Mouse (Mus musculus) mature B cell (primary cell): ENCODE measurements around the gene Gm4952.

Experiments
- in situ Hi-C: fragments of 300-500 bp; cut with MboI; formaldehyde crosslinking; loops from 2 replicates; pipeline ENCODE4 v1.14.3; 2019

Gene Gm4952

DNA sequence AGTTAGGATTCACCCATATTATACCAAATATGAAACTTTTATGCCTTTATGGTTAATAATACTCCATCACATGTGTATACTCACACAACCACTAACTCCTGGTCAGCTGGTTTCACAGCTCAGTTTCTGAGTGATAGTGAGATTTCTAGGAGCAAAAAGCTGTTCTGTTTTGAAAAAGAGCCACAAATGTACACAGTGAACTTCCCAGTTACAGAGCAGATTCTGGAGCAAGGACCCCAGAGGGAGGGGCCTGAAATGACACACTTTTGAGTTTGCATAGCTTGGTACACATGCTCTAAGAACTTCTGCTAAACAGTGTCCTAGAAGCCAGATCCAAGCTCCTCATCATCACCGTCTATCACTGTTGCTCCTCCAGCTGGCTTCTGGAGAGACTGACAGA lies at the start of gene Gm4952:
TSS of gene Gm4952 (plus strand) at position 301 of the 400 bp plus-strand sequence.
- in situ Hi-C loops = loop anchor here (10.0 kb wide), 1 partner anchor 215 kb away; no protein-coding TSS in a partner anchor

DNA sequence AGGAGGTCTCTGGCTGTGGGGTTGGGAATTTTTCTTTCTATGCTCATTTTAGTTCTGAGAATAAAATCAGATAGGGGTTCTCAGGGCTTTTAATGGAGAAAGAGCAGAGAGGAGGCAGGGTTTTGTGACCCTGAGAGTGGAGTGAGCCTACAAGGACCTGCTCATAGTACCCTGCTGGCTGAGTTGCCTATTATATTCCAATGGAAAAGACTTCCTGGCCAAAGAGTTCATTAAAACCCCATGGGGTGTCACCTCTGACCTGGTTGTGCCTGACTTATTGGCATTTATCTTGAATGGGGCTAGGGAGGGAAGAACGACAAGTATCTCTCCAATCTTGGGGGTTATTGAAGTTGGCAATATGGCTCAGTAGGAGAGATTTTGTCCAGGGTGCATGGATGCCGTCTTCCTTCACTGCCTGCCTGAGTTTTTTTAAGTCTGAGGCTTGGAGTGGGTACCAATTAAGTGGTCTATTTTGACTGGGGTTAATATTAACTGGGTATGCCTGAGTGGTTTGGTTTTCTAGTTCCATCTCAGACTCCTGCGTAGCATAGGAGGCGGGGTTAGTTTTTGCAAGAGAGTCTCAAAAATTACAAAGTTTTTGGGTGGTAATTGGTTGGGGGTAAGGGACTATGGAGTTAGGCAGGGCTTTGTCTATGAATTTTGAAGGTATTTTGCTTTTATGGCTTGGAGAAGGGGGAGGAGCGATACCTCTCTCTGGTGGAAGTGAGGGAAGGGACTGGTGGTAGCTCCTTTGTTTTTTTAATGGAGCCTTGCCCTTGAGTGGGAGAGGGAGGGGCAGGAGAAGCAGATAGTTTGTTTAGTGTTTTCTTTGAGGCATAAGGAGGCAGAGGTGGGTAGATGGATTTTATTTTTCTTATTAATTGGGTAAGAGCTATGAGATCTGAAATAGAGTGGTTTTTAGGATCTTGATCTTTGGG lies 49.5 kb upstream of the Gm4952 start:
- in situ Hi-C loops = no loop called here

DNA sequence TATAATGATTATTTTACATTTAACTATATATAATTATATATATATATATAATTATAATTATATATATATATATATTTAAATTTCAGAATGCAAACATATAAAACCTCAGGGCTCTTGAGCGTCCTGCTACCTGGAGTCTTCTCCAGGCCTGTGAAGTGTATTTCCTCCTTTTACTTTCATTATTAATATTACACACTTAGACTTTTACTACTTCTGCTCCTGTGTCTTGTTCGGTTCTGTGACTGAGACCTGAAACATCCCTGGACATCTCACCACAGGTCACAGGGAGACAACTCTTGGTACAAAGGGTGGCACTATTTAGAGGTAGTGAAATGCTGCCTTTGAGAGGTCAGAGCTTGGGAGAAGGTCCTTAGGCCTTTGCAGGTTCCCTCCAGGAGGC lies 43.5 kb upstream of the Gm4952 start:
- in situ Hi-C loops = no loop called here

DNA sequence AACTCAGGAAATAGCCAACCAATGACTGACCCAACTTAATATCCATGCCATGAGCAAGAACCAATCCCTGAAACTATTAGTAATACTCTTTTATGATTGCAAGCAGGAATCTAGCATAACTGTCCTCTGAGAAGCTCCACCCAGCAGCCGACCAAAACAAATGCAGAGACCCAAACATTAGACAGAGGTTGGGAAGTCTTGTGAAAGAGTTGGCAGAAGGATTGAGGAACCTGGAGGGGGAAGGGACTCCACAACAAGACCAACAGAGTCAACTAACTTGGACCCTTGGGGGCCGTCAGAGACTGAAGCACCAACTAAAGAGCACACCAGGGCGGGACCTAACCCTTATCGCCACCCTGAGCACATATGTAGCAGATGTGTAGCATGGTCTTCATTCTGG lies 41.6 kb upstream of the Gm4952 start:
- in situ Hi-C loops = no loop called here

DNA sequence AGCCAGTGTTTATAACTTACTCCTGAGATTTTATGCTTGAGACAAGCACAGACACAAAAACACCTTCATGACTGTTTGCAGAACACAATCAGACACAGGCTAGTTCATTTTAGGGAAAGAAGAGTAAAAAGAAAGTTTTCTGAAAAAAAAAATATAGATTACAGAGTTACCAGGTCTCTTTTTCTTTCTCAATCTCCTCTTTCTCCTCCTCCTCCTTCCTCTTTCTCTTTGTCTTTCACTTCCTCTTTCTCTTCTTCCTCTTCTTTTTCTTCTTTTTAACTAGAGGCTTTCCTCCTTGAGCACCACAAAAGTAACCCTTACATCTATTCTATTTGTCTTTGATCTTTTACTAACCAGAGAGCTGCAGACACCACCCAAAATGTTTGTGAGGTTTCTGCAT lies 35.6 kb upstream of the Gm4952 start:
- in situ Hi-C loops = loop anchor here (10.0 kb wide), 1 partner anchor 231 kb away; the partner anchor contains the start of genes Lpxn and Zfp91

DNA sequence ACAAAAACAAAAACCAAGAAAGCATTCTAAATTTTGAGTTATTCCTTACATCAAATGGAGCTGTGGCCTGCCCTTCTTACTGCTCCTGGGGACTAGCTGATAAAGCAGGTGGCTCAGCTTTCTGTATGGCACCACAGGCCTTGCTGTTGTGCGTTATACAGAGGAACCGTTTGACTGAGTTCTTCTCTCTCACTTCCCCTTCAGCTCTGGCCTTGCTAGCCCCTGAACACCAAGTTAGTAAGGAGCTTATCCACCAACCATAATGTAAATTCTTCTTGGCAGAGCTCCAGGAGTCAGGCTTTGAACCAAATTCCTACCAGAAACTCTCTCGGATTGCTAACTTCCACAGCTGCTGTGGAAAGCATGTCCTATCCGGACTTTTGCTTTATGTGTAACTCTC lies 32.8 kb upstream of the Gm4952 start:
- in situ Hi-C loops = loop anchor here (10.0 kb wide), 1 partner anchor 228 kb away; the partner anchor contains the start of genes Lpxn and Zfp91

DNA sequence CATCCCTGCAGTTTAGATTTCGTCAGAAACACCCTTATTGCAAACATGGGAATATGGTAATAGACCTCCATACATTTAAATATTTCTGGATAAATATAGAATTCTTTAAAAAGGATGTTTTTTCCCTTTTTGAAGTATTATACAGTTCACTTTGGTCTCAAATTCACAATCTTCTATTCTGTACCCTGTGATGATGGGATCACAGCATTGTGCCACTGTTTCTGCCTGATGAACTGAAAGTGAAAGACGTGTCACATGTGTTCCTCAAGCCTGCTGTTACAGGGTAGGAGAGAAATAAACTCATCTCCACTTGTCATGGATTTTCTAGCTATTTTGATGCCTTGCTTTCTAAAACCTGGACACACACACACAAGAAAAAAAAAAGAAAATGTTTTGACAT lies 28.9 kb upstream of the Gm4952 start:
- in situ Hi-C loops = loop anchor here (10.0 kb wide), 1 partner anchor 136 kb away; no protein-coding TSS in a partner anchor

DNA sequence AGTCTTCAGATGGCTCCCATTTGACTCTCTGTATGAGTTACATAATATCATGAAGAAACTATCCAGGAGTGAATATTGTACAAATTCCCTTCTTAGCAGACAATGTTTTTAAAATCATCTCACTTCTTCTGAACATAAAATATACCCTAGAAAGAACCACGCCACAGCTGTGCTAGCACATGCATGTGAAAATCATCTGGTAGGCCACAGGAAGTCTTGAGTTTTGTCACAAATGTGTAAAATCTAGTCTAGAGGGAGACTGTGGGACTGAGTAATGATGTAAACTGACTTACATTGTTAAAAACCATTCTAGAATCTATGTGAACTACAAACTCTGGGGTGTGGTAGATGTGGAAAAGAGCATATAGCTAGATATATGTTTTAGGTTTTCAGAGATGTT lies 28.1 kb upstream of the Gm4952 start:
- in situ Hi-C loops = loop anchor here (10.0 kb wide), 1 partner anchor 137 kb away; no protein-coding TSS in a partner anchor

DNA sequence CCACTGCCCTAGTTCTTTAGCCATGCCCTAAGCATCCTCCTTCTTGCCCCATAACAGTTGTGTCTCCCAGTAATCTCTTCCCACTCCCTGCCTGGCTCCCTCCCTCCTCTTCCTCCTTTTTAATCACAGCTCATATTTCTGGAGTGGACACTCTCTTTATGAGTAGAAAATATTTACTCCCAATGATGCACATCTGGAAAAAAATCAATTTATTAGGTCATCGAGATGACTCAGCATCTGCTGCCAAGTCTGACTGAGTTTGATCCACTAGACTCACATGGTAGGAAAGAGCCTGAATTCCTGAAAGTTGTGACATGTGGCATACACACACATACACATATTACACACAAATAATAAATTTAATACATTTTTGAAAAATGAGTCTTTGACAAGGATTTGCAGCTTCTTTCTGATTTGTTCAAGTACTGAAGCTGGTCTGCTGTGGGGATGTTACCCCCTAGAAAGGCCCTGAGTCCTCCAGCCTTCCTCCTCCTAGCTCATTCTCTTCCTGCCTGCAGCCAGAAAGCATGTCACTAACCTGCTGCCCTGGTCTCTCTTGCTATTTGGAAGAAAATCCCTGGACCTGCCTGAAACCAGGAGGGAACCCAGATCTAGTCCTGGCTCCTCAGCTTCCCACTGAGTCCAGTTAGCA lies 27.0 kb upstream of the Gm4952 start:
- in situ Hi-C loops = loop anchor here (10.0 kb wide), 1 partner anchor 138 kb away; no protein-coding TSS in a partner anchor

DNA sequence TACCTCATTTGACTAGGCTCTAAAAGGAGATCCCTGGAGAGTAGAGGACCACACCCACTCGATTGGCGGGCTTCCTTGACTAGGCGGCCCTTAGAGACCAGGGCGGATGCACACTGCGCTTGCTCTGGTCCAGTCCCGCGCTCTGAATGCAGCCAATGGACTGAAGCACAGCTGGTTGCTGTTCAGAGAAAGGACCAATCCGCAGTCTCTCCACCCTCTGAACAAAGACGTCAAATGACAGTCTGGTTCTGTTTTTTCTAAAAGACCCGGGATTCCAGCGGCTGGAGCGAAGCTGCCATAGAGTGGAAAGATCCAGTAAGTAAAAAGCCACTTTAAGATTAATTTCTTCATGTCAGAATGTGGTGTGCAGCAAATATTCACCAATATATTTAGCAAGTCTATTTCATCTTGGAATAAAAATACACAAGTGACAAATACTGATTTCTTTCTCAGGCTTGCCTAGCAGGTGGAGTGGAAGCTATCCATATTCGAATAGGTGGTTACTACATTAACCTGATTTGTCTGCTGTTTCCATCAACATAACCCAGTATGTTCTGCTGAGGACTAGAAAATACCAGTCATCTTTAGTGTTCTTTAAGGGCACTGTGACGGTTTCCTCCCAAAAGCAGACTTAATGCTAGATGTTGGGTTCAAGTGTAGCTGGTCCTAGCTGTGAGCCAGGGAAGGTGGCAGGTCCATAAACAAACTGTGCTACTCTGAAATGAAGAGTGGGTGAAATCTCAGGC lies 26.3 kb upstream of the Gm4952 start:
- in situ Hi-C loops = loop anchor here (10.0 kb wide), 1 partner anchor 139 kb away; no protein-coding TSS in a partner anchor

DNA sequence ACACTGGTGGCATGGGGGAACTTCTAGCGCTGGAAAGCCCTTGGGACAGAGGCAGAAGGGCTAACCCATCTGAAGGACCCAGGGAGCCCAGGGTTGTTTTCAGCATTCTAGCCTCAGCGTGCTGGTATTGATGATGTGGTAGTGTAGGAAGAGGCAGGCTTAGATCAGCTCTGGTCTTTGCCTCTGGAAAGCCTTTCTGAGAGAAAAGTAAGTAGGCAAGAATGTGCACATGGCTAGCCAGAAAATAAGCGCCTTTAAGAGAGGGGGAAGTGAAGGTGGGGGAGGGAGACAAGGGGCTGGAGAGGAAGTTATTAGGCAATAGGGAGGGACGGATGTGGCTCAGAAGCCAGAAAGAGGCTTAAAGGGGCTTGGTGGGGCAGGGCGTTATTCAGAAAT lies 25.8 kb upstream of the Gm4952 start:
- in situ Hi-C loops = loop anchor here (10.0 kb wide), 1 partner anchor 139 kb away; no protein-coding TSS in a partner anchor

DNA sequence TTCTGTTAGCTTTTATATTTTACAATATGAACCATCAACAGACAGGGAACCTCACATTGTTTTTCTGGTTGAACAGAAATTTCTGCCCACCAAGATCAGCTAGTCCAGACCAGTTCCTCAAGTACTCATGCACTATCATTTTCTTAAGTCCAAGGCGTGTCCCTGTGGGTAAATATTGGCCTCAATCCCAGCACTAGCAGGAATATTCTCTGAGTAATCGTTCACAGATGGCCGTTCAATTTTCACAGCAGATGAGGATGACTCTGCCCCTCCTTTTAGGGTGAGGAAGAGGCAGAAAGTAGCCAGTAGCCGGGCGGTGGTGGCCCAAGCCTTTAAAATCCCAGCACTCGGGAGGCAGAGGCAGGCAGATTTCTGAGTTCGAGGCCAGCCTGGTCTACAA lies 24.7 kb upstream of the Gm4952 start:
- in situ Hi-C loops = loop anchor here (10.0 kb wide), 1 partner anchor 140 kb away; no protein-coding TSS in a partner anchor

DNA sequence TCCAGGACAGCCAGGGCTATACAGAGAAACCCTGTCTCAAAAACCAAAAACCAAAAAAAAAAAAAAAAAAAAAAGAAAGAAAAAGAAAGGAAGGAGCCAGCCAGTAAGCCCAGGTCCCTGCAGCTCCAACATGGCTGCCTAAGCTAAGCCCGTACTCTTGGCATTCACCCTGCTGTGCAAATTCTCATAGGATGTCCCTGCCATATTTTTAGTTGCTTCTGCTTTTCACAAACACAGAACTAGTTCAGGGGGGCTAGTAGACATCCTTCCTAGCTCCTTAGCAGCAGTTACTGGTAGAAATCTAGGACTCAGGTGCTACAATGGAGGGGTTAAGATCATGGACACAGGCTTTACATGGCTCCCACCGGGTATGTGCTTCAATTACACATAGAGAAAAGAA lies 24.3 kb upstream of the Gm4952 start:
- in situ Hi-C loops = loop anchor here (10.0 kb wide), 1 partner anchor 141 kb away; no protein-coding TSS in a partner anchor

DNA sequence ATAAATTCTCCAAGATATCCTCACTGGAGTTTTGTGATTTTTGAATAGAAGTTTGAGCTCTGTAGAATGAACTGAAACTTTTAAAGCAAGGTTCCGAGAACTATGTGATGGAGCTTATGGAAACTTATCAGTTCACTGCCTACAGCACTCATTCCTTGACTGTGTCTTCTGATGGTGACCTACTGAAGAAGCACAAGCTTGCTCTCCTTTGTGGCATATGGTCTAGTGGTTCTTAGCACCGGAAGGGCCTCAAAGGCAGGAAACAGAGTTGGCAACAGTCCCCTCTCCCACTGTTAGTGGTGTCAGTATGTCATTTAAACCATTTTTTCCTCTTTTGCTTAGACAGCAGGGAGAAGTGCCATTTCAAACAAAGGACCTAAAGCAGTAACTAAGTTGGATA lies 23.1 kb upstream of the Gm4952 start:
- in situ Hi-C loops = loop anchor here (10.0 kb wide), 1 partner anchor 142 kb away; no protein-coding TSS in a partner anchor

DNA sequence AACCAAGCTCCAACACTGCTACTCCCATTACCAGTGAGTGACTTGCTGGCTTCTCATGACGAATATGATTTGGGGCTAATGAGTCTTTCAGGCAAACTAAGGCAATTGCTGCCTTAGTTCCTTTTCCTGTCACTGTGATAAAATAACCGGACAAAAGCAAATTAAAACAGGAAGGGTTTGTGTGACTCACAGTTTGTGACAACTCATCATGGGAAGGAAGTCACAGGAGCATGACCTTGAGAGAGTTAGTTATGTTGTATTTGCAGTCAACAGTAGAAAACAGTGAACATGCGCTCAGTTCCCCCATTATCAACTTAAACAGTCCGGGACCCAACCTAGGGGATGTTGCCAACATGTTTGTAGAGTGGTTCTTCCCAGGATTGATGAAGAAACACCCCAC lies 14.5 kb upstream of the Gm4952 start:
- in situ Hi-C loops = no loop called here

DNA sequence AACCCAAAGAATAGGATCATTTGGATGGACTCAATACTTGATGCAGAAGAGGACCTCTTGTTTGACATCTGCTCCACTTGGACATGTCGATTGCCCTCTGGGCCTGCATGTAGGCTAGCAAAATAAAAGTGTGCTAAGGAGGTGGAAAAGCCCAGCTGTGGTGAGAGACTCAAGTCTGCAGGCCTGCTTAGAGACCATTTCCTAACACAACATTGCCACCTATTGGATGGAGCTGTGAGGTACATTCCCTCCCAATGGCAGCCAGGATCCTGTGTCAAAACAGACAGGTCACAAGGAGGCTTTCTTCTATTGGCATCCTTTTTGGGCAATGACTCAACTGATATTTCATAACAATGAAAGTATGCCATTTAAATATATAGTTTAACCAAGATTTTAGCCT lies 7.9 kb upstream of the Gm4952 start:
- in situ Hi-C loops = loop anchor here (5.0 to 10.0 kb wide), 2 partner anchors 75 to 223 kb away; no protein-coding TSS in a partner anchor

DNA sequence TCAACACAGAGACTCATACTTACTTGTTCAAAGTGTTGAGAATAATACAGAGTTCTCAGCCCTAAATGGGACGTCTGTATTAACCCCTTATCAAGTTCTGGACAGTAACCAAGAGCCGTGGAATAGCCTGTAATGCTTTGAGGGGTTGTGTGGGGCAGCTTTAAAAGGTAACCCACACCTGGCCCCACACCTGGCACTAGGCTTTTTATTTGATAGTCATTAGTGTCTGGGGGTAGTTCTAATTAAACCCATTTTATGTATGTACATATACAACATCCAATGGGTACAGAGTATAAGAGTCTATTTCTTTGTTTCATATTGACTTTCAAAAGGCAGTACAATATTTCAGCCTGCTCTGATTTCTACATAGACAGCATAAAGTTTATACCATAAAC lies 4.6 kb upstream of the Gm4952 start:
- in situ Hi-C loops = loop anchor here (10.0 kb wide), 1 partner anchor 220 kb away; no protein-coding TSS in a partner anchor

DNA sequence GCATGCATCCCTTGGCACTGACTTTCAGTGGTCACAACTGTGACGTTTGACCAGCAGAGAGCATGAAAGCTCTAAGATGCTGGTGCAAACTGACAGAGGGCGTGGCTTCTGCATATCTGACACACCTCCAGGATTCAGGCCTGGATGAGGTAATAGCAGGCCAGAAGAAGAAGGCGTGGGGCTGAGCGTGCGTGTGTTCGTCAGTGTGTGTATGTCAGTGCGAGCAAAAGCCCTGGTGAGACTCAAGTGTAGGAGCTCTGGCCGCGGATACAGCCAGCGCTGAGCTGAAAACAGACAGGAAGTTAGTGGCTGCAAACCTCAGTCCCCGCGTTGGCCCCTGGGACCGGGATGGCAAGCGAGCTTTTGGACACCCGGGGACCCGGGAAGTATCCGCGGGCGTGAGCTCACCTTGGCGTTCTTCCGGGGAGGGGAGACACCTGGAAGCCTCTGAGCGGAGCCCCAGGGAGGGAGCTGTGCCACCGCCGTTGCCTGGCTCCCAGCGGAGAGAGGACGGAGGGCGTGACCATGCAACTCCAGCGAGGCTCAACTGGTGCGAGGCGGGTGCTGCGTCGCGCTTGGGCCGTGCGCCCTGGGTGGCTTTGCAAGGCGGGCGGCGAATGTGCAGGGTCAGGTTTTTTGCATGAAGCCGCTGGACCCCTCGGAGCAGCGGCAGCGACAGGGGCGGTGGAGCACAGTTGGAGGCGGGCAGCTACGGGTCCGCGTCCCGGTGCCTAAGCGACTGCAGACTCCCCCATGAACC lies 4.1 kb upstream of the Gm4952 start:
- in situ Hi-C loops = loop anchor here (10.0 kb wide), 1 partner anchor 219 kb away; no protein-coding TSS in a partner anchor

DNA sequence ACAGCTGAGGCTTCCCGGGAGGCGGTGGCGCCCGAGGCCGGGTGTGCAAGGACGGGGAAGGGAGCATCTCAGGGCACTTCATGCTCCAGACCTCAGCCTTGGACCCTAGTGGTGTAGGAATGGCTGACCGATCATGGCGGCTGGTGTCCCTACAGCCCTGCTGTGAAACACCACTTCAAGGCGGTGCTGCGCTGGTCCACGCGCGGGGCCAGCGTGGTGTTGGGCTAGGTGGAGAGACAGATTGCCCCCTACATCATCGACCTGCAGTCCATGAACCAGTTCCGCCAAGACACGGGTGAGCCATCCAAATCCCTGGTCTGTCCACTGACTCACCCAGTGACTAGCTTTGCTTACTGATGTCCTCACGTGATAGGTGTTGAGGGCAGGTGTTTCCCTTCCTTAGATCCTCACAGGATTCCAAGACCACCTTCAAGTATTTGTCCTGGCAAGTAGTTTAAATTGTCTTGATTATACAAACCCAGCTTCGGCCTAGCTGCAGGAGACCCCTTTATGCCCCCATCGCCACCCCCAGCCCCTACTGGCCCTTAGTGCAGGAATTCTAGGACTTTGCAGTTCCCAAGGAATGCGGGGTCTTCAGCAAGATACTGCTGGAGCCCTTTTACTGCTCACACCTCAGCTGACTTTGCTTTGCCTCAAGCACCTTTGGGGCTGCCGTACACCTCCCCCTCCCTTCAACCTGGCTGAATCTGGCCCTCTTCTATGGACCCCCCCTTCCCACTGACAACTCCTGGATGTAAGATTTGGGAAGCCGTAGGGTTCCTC lies 3.3 kb upstream of the Gm4952 start:
- in situ Hi-C loops = loop anchor here (10.0 kb wide), 1 partner anchor 218 kb away; no protein-coding TSS in a partner anchor

DNA sequence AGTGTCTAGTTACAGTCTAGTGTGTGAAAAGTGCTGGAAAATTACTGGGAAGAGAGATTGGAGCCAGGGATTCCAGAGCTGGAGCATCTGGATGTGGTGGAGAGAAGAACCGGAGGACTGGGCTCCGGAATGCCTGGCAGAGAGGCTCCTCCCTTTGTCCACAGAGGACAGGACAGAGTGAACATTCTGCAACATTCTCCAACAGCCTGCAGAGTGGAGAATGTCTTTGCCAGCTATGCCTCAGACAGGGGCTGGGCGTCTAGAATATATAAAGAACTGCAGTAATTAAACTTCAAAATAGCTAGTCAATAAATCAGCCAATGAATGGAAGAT lies 2.7 kb upstream of the Gm4952 start:
- in situ Hi-C loops = loop anchor here (10.0 kb wide), 1 partner anchor 218 kb away; no protein-coding TSS in a partner anchor
